Mouse (Mus musculus) bone marrow, adult 2 months (tissue): ENCODE results near the gene Arl5a.

Source experiments
- CTCF ChIP-seq: fragments of 200-500 bp; IDR thresholded peaks from 2 replicates; pipeline ENCODE4 v1.5.1; 2011; ENCODE audit warnings: low read length, control low read depth; ENCODE audit not compliant: control insufficient read depth, insufficient read depth
- POLR2A ChIP-seq: fragments of 200-500 bp; IDR thresholded peaks from 2 replicates; pipeline ENCODE4 v1.6.1; 2011; ENCODE audit warnings: low read depth, mild to moderate bottlenecking, control low read depth, low read length, borderline replicate concordance; ENCODE audit not compliant: control insufficient read depth

- no peak for TF ChIP-seq CTCF
- no peak for TF ChIP-seq POLR2A
These were observed 57.0 kb downstream of the Arl5a start for GRCm38 (mm10) chr2:52367665-52368064.
